Mouse (Mus musculus): ENCODE measurements around the gene Medag. TPM values are rescaled to one million over a fixed set of nuclear protein-coding genes. Genes with fewer than 3 reads are reported as not detected.

Gene Medag
- polyA plus RNA-seq (2016; fragmentation: Nextera tagmentation; extraction: Ambion mirVana): 1.2 and 1.4 TPM in 2 replicates

- Histone ChIP-seq H3K27me3 (replicated peaks) (peaks cover 32% of the 10 kb centered on the region), H3K9me3 (replicated peaks) (no peaks in the 10 kb centered on the region; the same call in 1 of the 2 replicates), H3K9ac (peak within 1 kb of the TSS; percentile 66), H3K36me3 (no peaks in the 10 kb centered on the region), H3K4me3 (peak within 1 kb of the TSS; percentile 44), H3K4me1 (replicated peaks) (peaks cover 18% of the 10 kb centered on the region), H3K4me2 (peak within 1 kb of the TSS; percentile 84), H3K27ac (ENCODE audit: poor library complexity, severe bottlenecking) (no peak within 1 kb of the TSS)
- WGBS: 4% methylated on average over 38 of the region's 38 CpGs
- peak; percentile 75 for ATAC-seq (ENCODE audit: insufficient number of reproducible peaks, low FRiP score)
Measured at GRCm38 (mm10) chr5:149411509-149412193, at the start of gene Medag. Medag (plus strand) TSS chr5:149411749.

- Histone ChIP-seq H3K27me3 (replicated peaks) (0 out of 2 replicates have a peak, but pooled peaks cover 4% of the 10 kb centered on the region), H3K27ac (ENCODE audit: poor library complexity, severe bottlenecking) (no peak overlapping the region), H3K4me3 (no peak overlapping the region), H3K4me2 (no peak overlapping the region), H3K9ac (no peak overlapping the region), H3K36me3 (no peaks in the 10 kb centered on the region), H3K9me3 (replicated peaks) (peaks cover 14% of the 10 kb centered on the region), H3K4me1 (replicated peaks) (peaks cover under 1% of the 10 kb centered on the region)
- 73% methylated on average over 3 of the region's 3 CpGs for WGBS
- no peak for ATAC-seq (ENCODE audit: insufficient number of reproducible peaks, low FRiP score)
Measured at GRCm38 (mm10) chr5:149362626-149363025, 48.9 kb upstream of the Medag start.

GRCm38 (mm10) chr5:149363903-149364755 lies 47.4 kb upstream of the Medag start:
- Histone ChIP-seq H3K4me3 (no peak overlapping the region), H3K4me1 (replicated peaks) (peaks cover 15% of the 10 kb centered on the region), H3K27ac (ENCODE audit: poor library complexity, severe bottlenecking) (no peak overlapping the region), H3K36me3 (no peaks in the 10 kb centered on the region), H3K9me3 (replicated peaks) (peaks cover 14% of the 10 kb centered on the region), H3K4me2 (no peak overlapping the region), H3K9ac (no peak overlapping the region), H3K27me3 (replicated peaks) (0 out of 2 replicates have a peak, but pooled peaks cover 4% of the 10 kb centered on the region)
- 54% methylated on average over 16 of the region's 16 CpGs for WGBS
- ATAC-seq (ENCODE audit: insufficient number of reproducible peaks, low FRiP score): no peak

GRCm38 (mm10) chr5:149367011-149367410 lies 44.5 kb upstream of the Medag start:
- ATAC-seq (ENCODE audit: insufficient number of reproducible peaks, low FRiP score): no peak
- Histone ChIP-seq H3K4me2 (no peak overlapping the region), H3K4me3 (no peak overlapping the region), H3K9ac (no peak overlapping the region), H3K27ac (ENCODE audit: poor library complexity, severe bottlenecking) (no peak overlapping the region), H3K4me1 (replicated peaks) (peaks cover 24% of the 10 kb centered on the region), H3K9me3 (replicated peaks) (no peaks in the 10 kb centered on the region), H3K36me3 (no peaks in the 10 kb centered on the region), H3K27me3 (replicated peaks) (0 out of 2 replicates have a peak, but pooled peaks cover 4% of the 10 kb centered on the region)
- WGBS: 76% methylated on average over 2 of the region's 2 CpGs

GRCm38 (mm10) chr5:149367544-149368466 lies 43.7 kb upstream of the Medag start:
- WGBS: 48% methylated on average over 7 of the region's 7 CpGs
- ATAC-seq (ENCODE audit: insufficient number of reproducible peaks, low FRiP score): no peak

GRCm38 (mm10) chr5:149368575-149369312 lies 42.8 kb upstream of the Medag start:
- Histone ChIP-seq H3K4me3 (no peak overlapping the region), H3K9ac (no peak overlapping the region), H3K4me2 (peak overlapping the region; percentile 12; the same call in 1 of the 2 replicates), H3K9me3 (replicated peaks) (no peaks in the 10 kb centered on the region), H3K4me1 (replicated peaks) (peaks cover 38% of the 10 kb centered on the region), H3K27ac (ENCODE audit: poor library complexity, severe bottlenecking) (no peak overlapping the region), H3K27me3 (replicated peaks) (no peaks in the 10 kb centered on the region), H3K36me3 (no peaks in the 10 kb centered on the region)
- 35% methylated on average over 12 of the region's 12 CpGs for WGBS
- no peak; the same call in 1 of the 2 replicates for ATAC-seq (ENCODE audit: insufficient number of reproducible peaks, low FRiP score)

More at GRCm38 (mm10) chr5:149367544-149368466, 43.7 kb upstream of the Medag start:
- H3K9me3 ChIP-seq (replicated peaks): no peaks in the 10 kb centered on the region
- peaks cover 29% of the 10 kb centered on the region for H3K4me1 ChIP-seq (replicated peaks)
- H3K9ac ChIP-seq: no peak overlapping the region
- no peak overlapping the region for H3K4me3 ChIP-seq
- H3K27me3 ChIP-seq (replicated peaks): 0 out of 2 replicates have a peak, but pooled peaks cover 4% of the 10 kb centered on the region
- no peak overlapping the region for H3K4me2 ChIP-seq
- H3K27ac ChIP-seq (ENCODE audit: poor library complexity, severe bottlenecking): no peak overlapping the region
- H3K36me3 ChIP-seq: no peaks in the 10 kb centered on the region

- Histone ChIP-seq H3K4me2 (peak overlapping the region; percentile 12; the same call in 1 of the 2 replicates), H3K9ac (no peak overlapping the region), H3K27ac (ENCODE audit: poor library complexity, severe bottlenecking) (peak overlapping the region; percentile 41; the same call in 1 of the 2 replicates), H3K27me3 (replicated peaks) (no peaks in the 10 kb centered on the region), H3K4me1 (replicated peaks) (peaks cover 46% of the 10 kb centered on the region), H3K36me3 (no peaks in the 10 kb centered on the region), H3K4me3 (no peak overlapping the region), H3K9me3 (replicated peaks) (no peaks in the 10 kb centered on the region)
- WGBS: 50% methylated on average over 21 of the region's 21 CpGs
- ATAC-seq (ENCODE audit: insufficient number of reproducible peaks, low FRiP score): no peak
Measured at GRCm38 (mm10) chr5:149369373-149370035, 42.0 kb upstream of the Medag start.

GRCm38 (mm10) chr5:149372018-149372417 lies 39.5 kb upstream of the Medag start:
- H3K4me1 ChIP-seq (replicated peaks): peaks cover 70% of the 10 kb centered on the region
- 76% methylated on average over 8 of the region's 8 CpGs for WGBS
- no peak overlapping the region for H3K4me3 ChIP-seq

GRCm38 (mm10) chr5:149373224-149373623 lies 38.3 kb upstream of the Medag start:
- peak; percentile 46; the same call in 1 of the 2 replicates for ATAC-seq (ENCODE audit: insufficient number of reproducible peaks, low FRiP score)
- no peak overlapping the region for H3K9ac ChIP-seq
- 2% methylated on average over 9 of the region's 9 CpGs for WGBS

More at GRCm38 (mm10) chr5:149372018-149372417, 39.5 kb upstream of the Medag start:
- Histone ChIP-seq H3K27ac (ENCODE audit: poor library complexity, severe bottlenecking) (no peak overlapping the region), H3K9me3 (replicated peaks) (no peaks in the 10 kb centered on the region), H3K36me3 (no peaks in the 10 kb centered on the region), H3K27me3 (replicated peaks) (no peaks in the 10 kb centered on the region), H3K9ac (no peak overlapping the region), H3K4me2 (no peak overlapping the region)
- no peak for ATAC-seq (ENCODE audit: insufficient number of reproducible peaks, low FRiP score)

More at GRCm38 (mm10) chr5:149373224-149373623, 38.3 kb upstream of the Medag start:
- Histone ChIP-seq H3K4me3 (no peak overlapping the region), H3K36me3 (no peaks in the 10 kb centered on the region), H3K9me3 (replicated peaks) (no peaks in the 10 kb centered on the region), H3K27me3 (replicated peaks) (no peaks in the 10 kb centered on the region), H3K27ac (ENCODE audit: poor library complexity, severe bottlenecking) (peak overlapping the region; percentile 42; the same call in 1 of the 2 replicates), H3K4me2 (peak overlapping the region; percentile 37), H3K4me1 (replicated peaks) (peaks cover 74% of the 10 kb centered on the region)

Data from heart, embryonic 12.5 days (tissue).